Mouse (Mus musculus) lung, adult 2 months (tissue): ENCODE results near the gene Sec24b.
A peak's percentile ranks its signal among the peaks of the same experiment; 100 is the strongest.

Experiments used
- CTCF ChIP-seq: fragments of 200-500 bp; IDR thresholded peaks from 2 replicates; pipeline ENCODE4 v1.5.1; 2011; ENCODE audit warnings: mild to moderate bottlenecking, low read length, control low read depth; ENCODE audit not compliant: insufficient read depth
- POLR2A ChIP-seq: fragments of 200-500 bp; IDR thresholded peaks from 2 replicates; pipeline ENCODE4 v1.6.1; 2011; ENCODE audit warnings: low read depth, mild to moderate bottlenecking, control low read depth, low read length, borderline replicate concordance; ENCODE audit errors: extremely low read depth

GRCm38 (mm10) chr3:130060396-130061029 is 840 bp downstream of the Sec24b start:
- TF ChIP-seq CTCF: peak; percentile 6; the same call in 1 of the 2 replicates
- peak; percentile 52; the same call in 1 of the 2 replicates for TF ChIP-seq POLR2A
